Mouse (Mus musculus): Measurements from ENCODE around the gene Ptrh1. TPM values are rescaled to one million over a fixed set of nuclear protein-coding genes. Genes with fewer than 3 reads are reported as not detected.

Gene Ptrh1
- polyA plus RNA-seq, 3 experiments from 2014 or later, result 6.5 to 9.3 (median 8.1) TPM

- ATAC-seq, result no peak
These were observed 22.8 kb downstream of the Ptrh1 start for GRCm38 (mm10) chr2:32798251-32798962.

GRCm38 (mm10) chr2:32808816-32809566 is 33.4 kb downstream of the Ptrh1 start:
- no peak for ATAC-seq

- no peak for ATAC-seq
These were observed 36.4 kb downstream of the Ptrh1 start for GRCm38 (mm10) chr2:32811959-32812358.

GRCm38 (mm10) chr2:32816497-32816896 is 40.9 kb downstream of the Ptrh1 start:
- ATAC-seq, result no peak

- no peak for ATAC-seq
These were observed 41.5 kb downstream of the Ptrh1 start for GRCm38 (mm10) chr2:32816946-32817581.

GRCm38 (mm10) chr2:32817589-32817988 is 42.0 kb downstream of the Ptrh1 start:
- ATAC-seq, result no peak

- no peak for ATAC-seq
These were observed 42.6 kb downstream of the Ptrh1 start for GRCm38 (mm10) chr2:32818208-32818607.

- ATAC-seq, result peak; percentile 25
These were observed 45.6 kb downstream of the Ptrh1 start for GRCm38 (mm10) chr2:32821041-32821802.

GRCm38 (mm10) chr2:32822643-32823042 is 47.1 kb downstream of the Ptrh1 start:
- no peak for ATAC-seq

GRCm38 (mm10) chr2:32823153-32823552 is 47.6 kb downstream of the Ptrh1 start:
- ATAC-seq, result no peak

- ATAC-seq, result no peak
These were observed 48.1 kb downstream of the Ptrh1 start for GRCm38 (mm10) chr2:32823579-32824154.

- ATAC-seq, result no peak
These were observed 48.6 kb downstream of the Ptrh1 start for GRCm38 (mm10) chr2:32824181-32824580.

- no peak for ATAC-seq
These were observed 49.2 kb downstream of the Ptrh1 start for GRCm38 (mm10) chr2:32824778-32825177.

GRCm38 (mm10) chr2:32825796-32826195 is 50.2 kb downstream of the Ptrh1 start:
- no peak for ATAC-seq

Other genes with a start within 250 kb of the Ptrh1 start
- 10 to 100 TPM; 40.7 to 52.4 (median 50.7) TPM for gene Fam102a, start 240.5 kb upstream of the Ptrh1 start, polyA plus RNA-seq (2017; shearing (Covaris generic))
- 100 to 1,000 TPM; 126 to 160 (median 144) TPM for gene Dpm2, start 204.9 kb upstream of the Ptrh1 start, polyA plus RNA-seq (2017; shearing (Covaris generic))
- not detected for gene Pip5kl1, start 201.0 kb upstream of the Ptrh1 start, polyA plus RNA-seq (2017; shearing (Covaris generic))
- gene 9430097D07Rik, start 200.1 kb upstream of the Ptrh1 start, polyA plus RNA-seq (2017; shearing (Covaris generic)), result under 1 TPM in 1 of 3 experiments, not detected in 2; 0.31 TPM
- gene St6galnac4, start 188.7 kb upstream of the Ptrh1 start, polyA plus RNA-seq (2017; shearing (Covaris generic)), result 10 to 100 TPM; 31.5 to 42.6 (median 33.5) TPM
- gene St6galnac6, start 176.1 kb upstream of the Ptrh1 start, polyA plus RNA-seq (2017; shearing (Covaris generic)), result 1 to 10 TPM; 3.4 to 5.1 (median 4.3) TPM
- gene Ak1, start 154.0 kb upstream of the Ptrh1 start, polyA plus RNA-seq (2017; shearing (Covaris generic)), result under 1 TPM in 1 of 3 experiments, not detected in 2; 0.52 TPM
- gene Eng, start 129.2 kb upstream of the Ptrh1 start, polyA plus RNA-seq (2017; shearing (Covaris generic)), result not detected
- 1 to 10 TPM; 3.2 to 7.2 (median 5.8) TPM for gene Fpgs, start 71.6 kb upstream of the Ptrh1 start, polyA plus RNA-seq (2017; shearing (Covaris generic))
- 10 to 100 TPM; 21.2 to 31.2 (median 30.4) TPM for gene Cdk9, start 62.7 kb upstream of the Ptrh1 start, polyA plus RNA-seq (2017; shearing (Covaris generic))
- gene Sh2d3c, start 54.7 kb upstream of the Ptrh1 start, polyA plus RNA-seq (2017; shearing (Covaris generic)), result 10 to 100 TPM; 56.2 to 83.0 (median 61.4) TPM
- 1 to 10 TPM in 2 of 3 experiments, not detected in 1; 1.2 to 1.3 TPM for gene 6330409D20Rik, start 34.8 kb upstream of the Ptrh1 start, polyA plus RNA-seq (2017; shearing (Covaris generic))
- gene Tor2a, start 18.6 kb upstream of the Ptrh1 start, polyA plus RNA-seq (2017; shearing (Covaris generic)), result 10 to 100 TPM; 56.4 to 69.0 (median 67.4) TPM
- 1 to 10 TPM in 1 of 3 experiments, under 1 TPM in 2; 0.55 to 1.8 (median 0.95) TPM for gene Ttc16, start 153 bp upstream of the Ptrh1 start, polyA plus RNA-seq (2017; shearing (Covaris generic))
- gene Cfap157, start 8.6 kb downstream of the Ptrh1 start, polyA plus RNA-seq (2017; shearing (Covaris generic)), result 1 to 10 TPM in 1 of 3 experiments, under 1 TPM in 1, not detected in 1; 0.53 to 1.3 TPM
- gene Stxbp1, start 71.5 kb downstream of the Ptrh1 start, polyA plus RNA-seq (2017; shearing (Covaris generic)), result 1 to 10 TPM; 2.3 to 6.1 (median 5.0) TPM
- gene Fam129b, start 100.3 kb downstream of the Ptrh1 start, polyA plus RNA-seq (2017; shearing (Covaris generic)), result 1 to 10 TPM in 1 of 3 experiments, under 1 TPM in 2; 0.15 to 3.2 (median 0.90) TPM
- gene Rpl12, start 185.8 kb downstream of the Ptrh1 start, polyA plus RNA-seq (2017; shearing (Covaris generic)), result 100 to 1,000 TPM in 1 of 3 experiments, 10 to 100 TPM in 2; 18.9 to 858 (median 48.2) TPM
- 1 to 10 TPM; 4.2 to 7.3 (median 7.3) TPM for gene Lrsam1, start 185.8 kb downstream of the Ptrh1 start, polyA plus RNA-seq (2017; shearing (Covaris generic))
- gene Slc2a8, start 206.3 kb downstream of the Ptrh1 start, polyA plus RNA-seq (2017; shearing (Covaris generic)), result 1 to 10 TPM; 2.0 to 5.0 (median 2.5) TPM